Mouse (Mus musculus) stomach, embryonic 16.5 days (tissue): Measurements from ENCODE around the gene Tctn1. TPM values are rescaled to one million over a fixed set of nuclear protein-coding genes. Genes with fewer than 3 reads are reported as not detected.
A peak's percentile ranks its signal among the peaks of the same experiment; 100 is the strongest.

ENCODE experiments used
- ATAC-seq: fragments of 200-750 bp; cut with Nextera tagmentation; 2 replicates; pipeline ENCODE4 v1.8.0; 2017; ENCODE audit warnings: moderate number of reproducible peaks, moderate TSS enrichment; ENCODE audit not compliant: insufficient read depth, low FRiP score
- H3K27ac ChIP-seq: fragments of 300-500 bp; sonication (generic); 2 replicates; pipeline ENCODE4 v1.5.1; 2014; ENCODE audit warnings: low read length
- H3K27me3 ChIP-seq: fragments of 300-500 bp; sonication (generic); 2 replicates; pipeline ENCODE4 v1.6.1; 2014; ENCODE audit warnings: low read length, control low read depth, mixed read lengths; ENCODE audit not compliant: control insufficient read depth, insufficient read depth
- H3K36me3 ChIP-seq: fragments of 300-500 bp; sonication (generic); 2 replicates; pipeline ENCODE4 v1.6.1; 2014; ENCODE audit warnings: low read length; ENCODE audit not compliant: control insufficient read depth, insufficient read depth
- H3K4me1 ChIP-seq: fragments of 300-500 bp; sonication (generic); 2 replicates; pipeline ENCODE4 v1.6.1; 2014; ENCODE audit warnings: low read length, control low read depth, mixed read lengths; ENCODE audit not compliant: control insufficient read depth, insufficient read depth
- H3K4me2 ChIP-seq: fragments of 300-500 bp; sonication (generic); 2 replicates; pipeline ENCODE4 v1.6.1; 2014; ENCODE audit warnings: low read depth, low read length, mixed read lengths
- H3K4me3 ChIP-seq: fragments of 300-500 bp; sonication (generic); replicated peaks from 2 replicates; pipeline ENCODE4 v1.5.1; 2014; ENCODE audit warnings: mild to moderate bottlenecking, low read length
- H3K9ac ChIP-seq: fragments of 300-500 bp; sonication (generic); 2 replicates; pipeline ENCODE4 v1.6.1; 2014; ENCODE audit warnings: low read length
- H3K9me3 ChIP-seq: fragments of 300-500 bp; sonication (generic); replicated peaks from 2 replicates; pipeline ENCODE4 v1.6.1; 2016; ENCODE audit warnings: low read length, control low read depth; ENCODE audit not compliant: control insufficient read depth
- WGBS: fragments of 180-500 bp; shearing (Covaris S2); extraction: QIAGEN DNeasy Blood & Tissue Kit; methylation state at CpG from one replicate; pipeline ENCODE4 v1.1.7; 2014; 5-methylcytosine and 5-hydroxymethylcytosine counted together
- polyA plus RNA-seq: library from polyadenylated mRNA; unstranded; fragments of >200 nt; fragmentation: Nextera tagmentation; extraction: Ambion mirVana; gene quantifications from 2 replicates; pipeline ENCODE4 v1.2.1, GENCODE M21; 2015

Tctn1 gene
- polyA plus RNA-seq, 1 experiment from 2014 or later = 5.0 TPM

- H3K4me3 ChIP-seq = no peak overlapping the region
- H3K27ac ChIP-seq = peak overlapping the region; percentile 83
- H3K9ac ChIP-seq = no peak overlapping the region
- no peaks in the 10 kb centered on the region for H3K36me3 ChIP-seq
- no peaks in the 10 kb centered on the region for H3K9me3 ChIP-seq
- H3K4me2 ChIP-seq = peak overlapping the region; percentile 42; the same call in 1 of the 2 replicates
- H3K27me3 ChIP-seq = no peaks in the 10 kb centered on the region
- H3K4me1 ChIP-seq = peaks cover 12% of the 10 kb centered on the region
- peak; percentile 26; the same call in 1 of the 2 replicates for ATAC-seq
- WGBS = 59% methylated on average over 12 of the region's 12 CpGs
These were observed 15.7 kb upstream of the Tctn1 start for GRCm38 (mm10) chr5:122279799-122280421.

GRCm38 (mm10) chr5:122278946-122279345 is 14.7 kb upstream of the Tctn1 start:
- Histone ChIP-seq H3K36me3 (no peaks in the 10 kb centered on the region), H3K4me3 (no peak overlapping the region), H3K27me3 (no peaks in the 10 kb centered on the region), H3K4me1 (peaks cover 12% of the 10 kb centered on the region), H3K9ac (no peak overlapping the region), H3K9me3 (no peaks in the 10 kb centered on the region), H3K27ac (no peak overlapping the region), H3K4me2 (no peak overlapping the region)
- WGBS = 77% methylated on average over 7 of the region's 7 CpGs
- ATAC-seq = no peak

GRCm38 (mm10) chr5:122274785-122275184 is 10.5 kb upstream of the Tctn1 start:
- Histone ChIP-seq H3K27me3 (no peaks in the 10 kb centered on the region), H3K4me1 (no peaks in the 10 kb centered on the region), H3K4me2 (no peak overlapping the region), H3K9ac (no peak overlapping the region), H3K27ac (no peak overlapping the region), H3K36me3 (no peaks in the 10 kb centered on the region), H3K4me3 (no peak overlapping the region), H3K9me3 (no peaks in the 10 kb centered on the region)
- 29% methylated on average over 5 of the region's 5 CpGs for WGBS
- ATAC-seq = peak; percentile 65; the same call in 1 of the 2 replicates

GRCm38 (mm10) chr5:122272821-122273220 is 8.6 kb upstream of the Tctn1 start:
- no peak overlapping the region for H3K4me3 ChIP-seq
- WGBS = 74% methylated on average over 5 of the region's 5 CpGs
- H3K4me2 ChIP-seq = no peak overlapping the region
- no peak for ATAC-seq
- no peaks in the 10 kb centered on the region for H3K27me3 ChIP-seq
- no peaks in the 10 kb centered on the region for H3K4me1 ChIP-seq
- H3K36me3 ChIP-seq = no peaks in the 10 kb centered on the region
- no peak overlapping the region for H3K9ac ChIP-seq
- no peak overlapping the region for H3K27ac ChIP-seq
- no peaks in the 10 kb centered on the region for H3K9me3 ChIP-seq

GRCm38 (mm10) chr5:122268858-122269604 is 4.8 kb upstream of the Tctn1 start:
- H3K4me2 ChIP-seq = no peak overlapping the region
- H3K4me3 ChIP-seq = no peak overlapping the region
- no peaks in the 10 kb centered on the region for H3K4me1 ChIP-seq
- no peaks in the 10 kb centered on the region for H3K27me3 ChIP-seq
- no peaks in the 10 kb centered on the region for H3K36me3 ChIP-seq
- 46% methylated on average over 12 of the region's 12 CpGs for WGBS
- no peak overlapping the region for H3K9ac ChIP-seq
- H3K27ac ChIP-seq = peak overlapping the region; percentile 74; the same call in 1 of the 2 replicates
- H3K9me3 ChIP-seq = no peaks in the 10 kb centered on the region
- peak; percentile 61; the same call in 1 of the 2 replicates for ATAC-seq

GRCm38 (mm10) chr5:122267899-122268298 is 3.6 kb upstream of the Tctn1 start:
- Histone ChIP-seq H3K4me2 (no peak overlapping the region), H3K9me3 (no peaks in the 10 kb centered on the region), H3K4me1 (peaks cover 8% of the 10 kb centered on the region; the same call in 1 of the 2 replicates), H3K36me3 (no peaks in the 10 kb centered on the region), H3K4me3 (no peak overlapping the region), H3K9ac (no peak overlapping the region), H3K27ac (no peak overlapping the region), H3K27me3 (no peaks in the 10 kb centered on the region)
- no peak for ATAC-seq
- 18% methylated on average over 5 of the region's 5 CpGs for WGBS

- Histone ChIP-seq H3K4me3 (no peak overlapping the region), H3K4me2 (no peak overlapping the region), H3K9me3 (no peaks in the 10 kb centered on the region), H3K4me1 (peaks cover 8% of the 10 kb centered on the region; the same call in 1 of the 2 replicates), H3K36me3 (no peaks in the 10 kb centered on the region), H3K27ac (no peak overlapping the region), H3K27me3 (no peaks in the 10 kb centered on the region), H3K9ac (no peak overlapping the region)
- 67% methylated on average over 7 of the region's 7 CpGs for WGBS
- no peak for ATAC-seq
These were observed 2.9 kb upstream of the Tctn1 start for GRCm38 (mm10) chr5:122267136-122267535.

GRCm38 (mm10) chr5:122265942-122266341 is 1.7 kb upstream of the Tctn1 start:
- no peak for ATAC-seq
- Histone ChIP-seq H3K36me3 (no peaks in the 10 kb centered on the region), H3K4me3 (no peak overlapping the region), H3K27ac (no peak overlapping the region), H3K9ac (no peak overlapping the region), H3K4me2 (no peak overlapping the region), H3K4me1 (peaks cover 8% of the 10 kb centered on the region; the same call in 1 of the 2 replicates), H3K9me3 (no peaks in the 10 kb centered on the region), H3K27me3 (no peaks in the 10 kb centered on the region)
- WGBS = 95% methylated on average over 2 of the region's 2 CpGs

- peaks cover 8% of the 10 kb centered on the region; the same call in 1 of the 2 replicates for H3K4me1 ChIP-seq
- H3K36me3 ChIP-seq = no peaks in the 10 kb centered on the region
- H3K4me3 ChIP-seq = no peak overlapping the region
- no peak overlapping the region for H3K9ac ChIP-seq
- no peaks in the 10 kb centered on the region for H3K27me3 ChIP-seq
- ATAC-seq = no peak
- no peak overlapping the region for H3K4me2 ChIP-seq
- 65% methylated on average over 3 of the region's 3 CpGs for WGBS
- no peaks in the 10 kb centered on the region for H3K9me3 ChIP-seq
- H3K27ac ChIP-seq = no peak overlapping the region
These were observed 927 bp upstream of the Tctn1 start for GRCm38 (mm10) chr5:122265187-122265586.
